Mouse (Mus musculus): ENCODE data around the gene 1110051M20Rik. TPM values are rescaled to one million over a fixed set of nuclear protein-coding genes. Genes with fewer than 3 reads are reported as not detected.

The 1110051M20Rik gene
- total and polyA plus RNA-seq, 2 experiments from 2014 or later, result 141 to 175 TPM

DNA sequence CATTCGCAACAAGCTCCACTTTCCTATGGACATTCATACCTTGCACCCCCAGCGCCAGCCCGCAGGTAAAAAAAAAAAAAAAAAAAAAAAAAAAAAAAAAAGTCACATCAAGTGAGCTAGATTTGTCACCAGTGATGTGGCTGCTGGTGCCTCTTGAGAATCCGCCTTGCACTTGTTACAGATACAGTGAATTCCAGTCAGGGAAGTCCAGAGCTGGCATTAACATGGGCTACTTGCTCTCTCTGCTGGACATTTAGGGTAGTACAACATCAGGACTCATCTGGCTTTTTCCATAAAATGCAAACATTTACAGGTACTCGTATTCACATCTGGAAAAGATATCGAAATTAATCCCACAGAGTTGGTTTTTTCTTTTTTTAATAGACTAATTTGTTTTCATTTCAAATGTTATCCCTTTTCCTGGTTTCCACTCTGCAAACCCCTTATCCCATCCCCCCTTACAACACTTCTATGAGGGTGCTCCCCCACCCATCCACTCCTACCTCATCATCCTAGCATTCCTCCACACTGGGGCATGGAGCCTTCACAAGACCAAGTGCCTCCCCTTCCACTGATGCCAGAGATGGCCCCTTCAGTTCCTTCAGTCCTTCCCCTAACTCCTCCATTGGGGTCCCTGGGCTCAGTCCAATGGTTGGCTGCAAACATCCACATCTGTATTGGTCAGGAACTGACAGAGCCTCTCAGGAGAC, 36.5 kb upstream of the 1110051M20Rik start:
- Histone ChIP-seq H3K4me2 (ENCODE audit: low read depth, low read length) (no peak overlapping the region), H3K9ac (replicated peaks; ENCODE audit: low read length) (no peak overlapping the region), H3K9me3 (ENCODE audit: low read length) (no peaks in the 10 kb centered on the region), H3K4me3 (ENCODE audit: low read length) (no peak overlapping the region), H3K36me3 (ENCODE audit: insufficient read depth, low read length) (no peaks in the 10 kb centered on the region), H3K27me3 (ENCODE audit: insufficient read depth, low read length) (no peaks in the 10 kb centered on the region), H3K4me1 (ENCODE audit: insufficient read depth, low read length) (no peaks in the 10 kb centered on the region), H3K27ac (no peak overlapping the region)
- ATAC-seq (peak; percentile 75), DNase-seq (ENCODE audit: low spot score) (peak; percentile 93)
- 51% methylated on average over 6 of the region's 6 CpGs for WGBS
- TF ChIP-seq CTCF (IDR thresholded peaks at IDR 0.05; ENCODE audit: low read depth), result peak; percentile 86

DNA sequence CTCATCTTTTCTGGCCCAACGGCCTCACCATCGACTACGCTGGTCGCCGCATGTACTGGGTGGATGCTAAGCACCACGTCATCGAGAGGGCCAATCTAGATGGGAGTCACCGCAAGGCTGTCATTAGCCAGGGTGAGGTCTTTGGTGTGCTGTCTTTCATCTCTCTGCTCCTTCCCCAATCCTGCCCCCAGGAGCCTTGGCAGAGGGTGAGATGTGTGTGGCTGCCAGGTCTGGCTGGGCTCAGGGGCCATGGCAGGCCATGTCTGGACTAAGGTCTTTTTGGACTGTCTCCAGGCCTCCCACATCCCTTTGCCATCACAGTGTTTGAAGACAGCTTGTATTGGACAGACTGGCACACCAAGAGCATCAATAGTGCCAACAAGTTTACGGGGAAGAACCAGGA, 35.9 kb upstream of the 1110051M20Rik start:
- TF ChIP-seq CTCF (IDR thresholded peaks at IDR 0.05; ENCODE audit: low read depth), result no peak
- Histone ChIP-seq H3K4me3 (ENCODE audit: low read length) (no peak overlapping the region), H3K27me3 (ENCODE audit: insufficient read depth, low read length) (no peaks in the 10 kb centered on the region), H3K9ac (replicated peaks; ENCODE audit: low read length) (no peak overlapping the region), H3K4me2 (ENCODE audit: low read depth, low read length) (no peak overlapping the region), H3K36me3 (ENCODE audit: insufficient read depth, low read length) (no peaks in the 10 kb centered on the region), H3K27ac (0 out of 2 replicates have a peak overlapping the region, but pooled peaks have one; percentile 32), H3K9me3 (ENCODE audit: low read length) (no peaks in the 10 kb centered on the region), H3K4me1 (ENCODE audit: insufficient read depth, low read length) (no peaks in the 10 kb centered on the region)
- WGBS, result 56% methylated on average over 9 of the region's 9 CpGs
- DNase-seq (ENCODE audit: low spot score), result peak; percentile 79
- peak; percentile 64 for ATAC-seq

GRCm38 (mm10) chr2:91476841-91477240, 32.3 kb upstream of the 1110051M20Rik start:
- H3K9ac ChIP-seq (replicated peaks; ENCODE audit: low read length), result no peak overlapping the region
- H3K27ac ChIP-seq, result no peak overlapping the region
- H3K36me3 ChIP-seq (ENCODE audit: insufficient read depth, low read length), result no peaks in the 10 kb centered on the region
- ATAC-seq, result no peak
- no peak overlapping the region for H3K4me2 ChIP-seq (ENCODE audit: low read depth, low read length)
- no peaks in the 10 kb centered on the region for H3K9me3 ChIP-seq (ENCODE audit: low read length)
- no peak for DNase-seq (ENCODE audit: low spot score)
- WGBS, result 88% methylated on average over 7 of the region's 7 CpGs
- H3K27me3 ChIP-seq (ENCODE audit: insufficient read depth, low read length), result no peaks in the 10 kb centered on the region
- no peak overlapping the region for H3K4me3 ChIP-seq (ENCODE audit: low read length)
- no peak for TF ChIP-seq CTCF (IDR thresholded peaks at IDR 0.05; ENCODE audit: low read depth)
- no peaks in the 10 kb centered on the region for H3K4me1 ChIP-seq (ENCODE audit: insufficient read depth, low read length)

DNA sequence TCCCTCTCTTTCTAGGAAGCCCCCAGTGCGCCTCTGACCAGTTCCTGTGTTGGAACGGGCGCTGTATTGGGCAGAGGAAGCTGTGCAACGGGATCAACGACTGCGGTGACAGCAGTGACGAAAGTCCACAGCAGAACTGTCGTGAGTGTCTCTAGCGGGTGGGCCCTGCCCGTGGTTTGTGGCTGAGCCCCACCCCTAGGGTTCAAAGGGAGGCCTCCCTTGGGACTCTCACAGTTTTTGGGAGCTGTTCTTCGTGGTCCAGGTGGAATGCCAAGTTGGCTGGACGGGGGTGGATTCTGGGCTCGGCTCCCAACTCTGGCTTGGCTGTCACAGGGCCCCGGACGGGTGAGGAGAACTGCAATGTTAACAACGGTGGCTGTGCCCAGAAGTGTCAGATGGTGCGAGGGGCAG, 31.8 kb upstream of the 1110051M20Rik start:
- Histone ChIP-seq H3K27ac (0 out of 2 replicates have a peak overlapping the region, but pooled peaks have one; percentile 32), H3K9me3 (ENCODE audit: low read length) (no peaks in the 10 kb centered on the region), H3K9ac (replicated peaks; ENCODE audit: low read length) (no peak overlapping the region), H3K27me3 (ENCODE audit: insufficient read depth, low read length) (no peaks in the 10 kb centered on the region), H3K4me2 (ENCODE audit: low read depth, low read length) (no peak overlapping the region), H3K4me3 (ENCODE audit: low read length) (no peak overlapping the region), H3K36me3 (ENCODE audit: insufficient read depth, low read length) (no peaks in the 10 kb centered on the region), H3K4me1 (ENCODE audit: insufficient read depth, low read length) (no peaks in the 10 kb centered on the region)
- peak; percentile 54 for DNase-seq (ENCODE audit: low spot score)
- ATAC-seq, result peak; percentile 46; the same call in 1 of the 2 replicates
- 57% methylated on average over 17 of the region's 17 CpGs for WGBS
- TF ChIP-seq CTCF (IDR thresholded peaks at IDR 0.05; ENCODE audit: low read depth), result no peak

- TF ChIP-seq CTCF (IDR thresholded peaks at IDR 0.05; ENCODE audit: low read depth), result no peak
- Histone ChIP-seq H3K4me3 (ENCODE audit: low read length) (no peak overlapping the region), H3K27me3 (ENCODE audit: insufficient read depth, low read length) (no peaks in the 10 kb centered on the region), H3K9me3 (ENCODE audit: low read length) (no peaks in the 10 kb centered on the region), H3K36me3 (ENCODE audit: insufficient read depth, low read length) (no peaks in the 10 kb centered on the region), H3K4me2 (ENCODE audit: low read depth, low read length) (no peak overlapping the region), H3K4me1 (ENCODE audit: insufficient read depth, low read length) (no peaks in the 10 kb centered on the region), H3K27ac (0 out of 2 replicates have a peak overlapping the region, but pooled peaks have one; percentile 32), H3K9ac (replicated peaks; ENCODE audit: low read length) (no peak overlapping the region)
- ATAC-seq (no peak), DNase-seq (ENCODE audit: low spot score) (no peak)
- WGBS, result 76% methylated on average over 7 of the region's 7 CpGs
These were observed 31.3 kb upstream of the 1110051M20Rik start for GRCm38 (mm10) chr2:91475791-91476190.

DNA sequence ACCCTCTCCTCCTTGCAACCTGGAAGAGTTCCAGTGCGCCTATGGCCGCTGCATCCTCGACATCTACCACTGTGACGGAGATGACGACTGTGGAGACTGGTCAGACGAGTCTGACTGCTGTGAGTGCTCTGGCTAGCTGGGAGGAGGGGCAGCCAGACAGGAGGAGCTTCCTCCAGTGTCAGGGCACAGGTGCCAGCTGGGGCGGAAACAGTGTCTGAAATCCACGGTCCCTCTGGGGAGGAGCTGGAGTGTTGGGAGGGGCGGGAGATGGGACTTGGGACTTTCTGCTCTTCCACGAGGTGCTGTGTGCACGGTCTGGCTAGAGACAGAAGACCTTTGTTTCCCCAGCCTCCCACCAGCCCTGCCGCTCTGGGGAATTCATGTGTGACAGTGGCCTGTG, 29.9 kb upstream of the 1110051M20Rik start:
- Histone ChIP-seq H3K4me3 (ENCODE audit: low read length) (no peak overlapping the region), H3K36me3 (ENCODE audit: insufficient read depth, low read length) (no peaks in the 10 kb centered on the region), H3K9ac (replicated peaks; ENCODE audit: low read length) (no peak overlapping the region), H3K27me3 (ENCODE audit: insufficient read depth, low read length) (no peaks in the 10 kb centered on the region), H3K4me1 (ENCODE audit: insufficient read depth, low read length) (no peaks in the 10 kb centered on the region), H3K9me3 (ENCODE audit: low read length) (no peaks in the 10 kb centered on the region), H3K27ac (peak overlapping the region; percentile 20; the same call in 1 of the 2 replicates), H3K4me2 (ENCODE audit: low read depth, low read length) (0 out of 2 replicates have a peak overlapping the region, but pooled peaks have one; percentile 11)
- DNase-seq (ENCODE audit: low spot score) (peak; percentile 27), ATAC-seq (peak; percentile 25)
- TF ChIP-seq CTCF (IDR thresholded peaks at IDR 0.05; ENCODE audit: low read depth), result no peak
- WGBS, result 50% methylated on average over 12 of the region's 12 CpGs

Measured in hindbrain, postnatal 0 days (tissue).